16 mouse cellular contexts compared by ENCODE assay signal in genomic region chr1:135643691-135644090, GRCm38 (mm10).
"Had no signal": no experiment of that assay in that cellular context is flagged by ENCODE, and none has a peak within 500 bp of the region (broad histone marks: within the 10 kb centered on the region; RNA-seq: fewer than 3 reads in every experiment).

No protein-coding gene starts in this region.

- H3K27me3 ChIP-seq: limb, embryonic 12.5 days; limb, embryonic 15.5 days; midbrain, embryonic 13.5 days had no signal

- H3K4me3 ChIP-seq: limb, embryonic 12.5 days; limb, embryonic 15.5 days; midbrain, embryonic 13.5 days had no signal

- H3K27ac ChIP-seq: kidney, postnatal 0 days; limb, embryonic 12.5 days; limb, embryonic 15.5 days; liver, embryonic 14.5 days; macrophage; midbrain, embryonic 13.5 days; stomach, postnatal 0 days had no signal

- H3K9ac ChIP-seq: limb, embryonic 12.5 days; limb, embryonic 15.5 days; liver, embryonic 14.5 days; liver, postnatal 0 days; lung, embryonic 14.5 days; midbrain, embryonic 13.5 days had no signal

- H3K9me3 ChIP-seq: limb, embryonic 15.5 days; midbrain, embryonic 13.5 days had no signal

- H3K36me3 ChIP-seq: limb, embryonic 12.5 days; limb, embryonic 15.5 days; midbrain, embryonic 13.5 days had no signal

- H3K4me2 ChIP-seq: limb, embryonic 12.5 days; limb, embryonic 15.5 days; liver, embryonic 11.5 days; lung, embryonic 14.5 days; midbrain, embryonic 13.5 days had no signal

- ATAC-seq: liver, postnatal 0 days; midbrain, embryonic 13.5 days; midbrain, embryonic 16.5 days had no signal

- DNase-seq: liver, postnatal 0 days; right cerebral cortex, adult 18-20 months; right cerebral cortex, postnatal 14 days; thymus, adult 2 months; thymus, postnatal 14 days; thymus, postnatal 4 days had no signal
